Mouse (Mus musculus): Measurements from ENCODE around the gene Olfr10.

GRCm38 (mm10) chr11:49304441-49304840 lies at the start of gene Olfr10:
- no peak for TF ChIP-seq USF2 (conservative IDR thresholded peaks at IDR 0.05; ENCODE audit: low read depth, low read length)
- no peak for TF ChIP-seq POLR2A (IDR thresholded peaks at IDR 0.05; ENCODE audit: low read depth, low read length)
- TF ChIP-seq CTCF (conservative IDR thresholded peaks at IDR 0.05 in 1 of 2, IDR thresholded peaks at IDR 0.05 in 1 of 2; ENCODE audit: low read depth in 2 of 2, low read length in 2 of 2), result no peak
- no peak for TF ChIP-seq ETS1 (conservative IDR thresholded peaks at IDR 0.05; ENCODE audit: low read depth, low read length)
- TF ChIP-seq GABPA (IDR thresholded peaks at IDR 0.05; ENCODE audit: insufficient replicate concordance, low read depth, low read length), result no peak
- no peak for TF ChIP-seq MAFK (IDR thresholded peaks at IDR 0.05; ENCODE audit: insufficient replicate concordance, low read length)
- no peak for TF ChIP-seq ELF1 (IDR thresholded peaks at IDR 0.05; ENCODE audit: low read depth, low read length)
- TF ChIP-seq EP300 (IDR thresholded peaks at IDR 0.05; ENCODE audit: low read length), result no peak
